Mouse (Mus musculus) gastrocnemius, adult 2 months (tissue): ENCODE results near the gene Mapk1ip1. TPM values are rescaled to one million over a fixed set of nuclear protein-coding genes. Genes with fewer than 3 reads are reported as not detected.

ENCODE experiments used
- DNase-seq: peaks from one replicate; pipeline ENCODE4 v3.0.0; 2022
- H3K27ac ChIP-seq: fragments of 200-600 bp; 2 replicates; pipeline ENCODE4 v1.8.1; 2022; ENCODE audit warnings: mild to moderate bottlenecking
- H3K4me3 ChIP-seq: fragments of 200-600 bp; 2 replicates; pipeline ENCODE4 v1.8.1; 2022; ENCODE audit warnings: mild to moderate bottlenecking, moderate library complexity
- CTCF ChIP-seq: fragments of 200-600 bp; IDR thresholded peaks from 2 replicates; pipeline ENCODE4 v1.8.1; 2022; ENCODE audit warnings: antibody characterized with exemption, mild to moderate bottlenecking, moderate library complexity
- intact Hi-C: fragments of 180-260 bp; cut with DNase I; formaldehyde crosslinking; loops from one replicate; pipeline ENCODE4 v1.15.1; 2025
- long read RNA-seq, 2 experiments: library from polyadenylated mRNA; stranded (forward); transcript quantifications; one replicate each; pipeline ENCODE4 v2.0.0; 2021
- total RNA-seq, 2 experiments: library from RNA; stranded (reverse); gene quantifications; 2 replicates each; pipeline ENCODE4 v1.2.3; 2021

Mapk1ip1 gene
- 10 to 100 TPM; 29.6 to 31.8 TPM for total RNA-seq
- long read RNA-seq, experiment 1, transcript Mapk1ip1-201 (2 exons, 1,502 nt) = major isoform, 30 of 36 reads
- long read RNA-seq, experiment 1, partial matches to known transcripts = 0 of 36 reads
- long read RNA-seq, experiment 1, other reads (novel, unspliced or antisense) = 4 of 36 reads
- long read RNA-seq, experiment 2, transcript Mapk1ip1-202 (2 exons, 1,350 nt) = minor isoform, 6 of 46 reads
- long read RNA-seq, experiment 2, transcript Mapk1ip1-201 (2 exons, 1,502 nt) = major isoform, 29 of 46 reads
- long read RNA-seq, experiment 2, partial matches to known transcripts = 0 of 46 reads
- long read RNA-seq, experiment 2, other reads (novel, unspliced or antisense) = 9 of 46 reads

- intact Hi-C loops = loop anchor here (2.0 kb wide), 1 partner anchor 63 kb away; the partner anchor contains the start of gene Bnip3
- H3K4me3 ChIP-seq = peak within 1 kb of the TSS; percentile 96
- peak within 1 kb of the TSS; percentile 100 for H3K27ac ChIP-seq
- peak; percentile 99 for DNase-seq
- TF ChIP-seq CTCF = peak; percentile 82
These were observed at the start of gene Mapk1ip1, which contains the start of gene Ppp2r2d for GRCm38 (mm10) chr7:138845544-138846391. Gene Mapk1ip1, minus strand, starts transcription at chr7:138846273. Gene Ppp2r2d, plus strand, starts transcription at chr7:138846079.

DNA sequence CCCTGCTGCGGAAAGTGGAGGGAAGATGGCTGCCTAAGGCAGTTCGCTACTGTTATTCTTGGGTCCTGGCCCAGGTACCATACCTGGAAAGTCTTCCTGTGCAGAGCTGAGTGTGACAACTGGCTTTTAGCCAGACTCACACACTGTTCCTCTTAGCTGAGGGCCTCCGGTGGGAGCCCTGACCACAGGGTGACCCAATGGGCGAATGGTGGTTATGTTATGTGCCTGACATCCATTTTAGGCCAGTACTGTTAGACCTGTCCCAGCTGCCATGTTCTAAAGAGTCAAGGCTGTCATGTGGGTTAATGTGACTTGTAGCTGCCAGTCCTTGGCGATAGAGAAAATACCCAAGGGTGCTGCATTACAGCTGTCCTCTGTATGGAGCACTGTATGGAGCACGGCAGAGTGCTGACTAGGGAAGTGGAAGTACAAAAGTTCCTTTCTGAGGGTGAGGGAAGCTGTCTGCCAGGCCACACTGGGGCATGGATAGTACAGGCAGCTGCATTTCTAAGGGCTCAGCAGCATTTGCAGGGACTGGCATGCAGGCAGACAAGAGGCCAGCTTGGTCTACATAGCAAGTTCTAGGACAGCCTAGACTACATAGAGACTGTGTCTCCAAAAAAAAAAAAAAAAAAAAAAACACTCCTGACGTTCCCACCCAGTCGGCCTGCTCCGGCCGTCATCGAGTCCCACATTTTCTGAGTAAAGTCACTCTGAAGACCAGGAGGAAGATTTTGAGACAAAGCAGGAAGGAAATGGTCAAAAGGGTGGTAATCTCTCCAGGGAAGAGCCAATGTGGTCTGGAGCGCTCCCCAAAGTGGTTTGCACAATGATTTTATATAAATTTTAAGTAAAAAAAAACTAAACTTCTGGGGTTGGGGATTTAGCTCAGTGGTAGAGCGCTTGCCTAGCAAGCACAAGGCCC is 39.6 kb upstream of the Mapk1ip1 start:
- Histone ChIP-seq H3K4me3 (no peak overlapping the region), H3K27ac (no peak overlapping the region)
- intact Hi-C loops = no loop called here
- no peak for DNase-seq
- TF ChIP-seq CTCF = no peak

DNA sequence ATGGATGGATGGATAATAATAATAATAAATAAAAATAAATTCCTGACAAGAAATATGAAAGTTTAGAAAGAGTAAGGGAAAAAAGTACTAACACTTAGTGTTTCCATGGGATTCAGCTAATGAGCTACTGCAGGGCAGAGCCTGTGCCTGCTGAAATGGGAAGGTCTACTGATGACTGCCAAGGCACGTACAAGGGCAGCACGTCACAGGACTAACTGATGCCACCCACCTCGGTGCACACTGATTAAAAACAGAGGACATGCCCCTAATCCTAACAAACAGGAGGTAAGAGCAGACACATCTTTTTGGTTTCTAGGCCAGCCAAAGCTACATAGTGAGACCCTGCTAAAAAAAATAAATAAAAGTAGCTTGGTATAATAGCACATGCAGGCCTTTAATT is 37.7 kb upstream of the Mapk1ip1 start:
- no peak for TF ChIP-seq CTCF
- intact Hi-C loops = no loop called here
- no peak for DNase-seq
- H3K27ac ChIP-seq = no peak overlapping the region
- H3K4me3 ChIP-seq = no peak overlapping the region

DNA sequence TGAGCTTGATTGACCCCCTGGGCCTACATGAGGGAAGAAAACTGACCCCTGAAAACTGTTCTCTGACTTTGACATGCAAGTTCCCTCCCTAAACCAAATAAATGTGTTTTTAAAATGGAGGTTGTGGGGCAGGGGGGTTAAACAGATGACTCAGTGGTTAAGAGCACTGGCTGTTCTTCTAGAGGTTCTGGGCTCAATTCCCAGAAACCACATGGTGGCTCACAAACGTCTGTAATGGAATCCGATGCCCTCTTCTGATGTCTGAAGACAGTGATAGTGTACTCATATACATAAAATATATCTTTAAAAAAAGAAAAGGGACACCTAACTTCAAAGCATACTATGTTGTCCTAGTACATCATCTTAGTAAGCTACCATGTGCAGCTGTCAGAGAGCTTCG is 29.0 kb upstream of the Mapk1ip1 start:
- no peak for DNase-seq
- intact Hi-C loops = no loop called here
- TF ChIP-seq CTCF = no peak
- Histone ChIP-seq H3K27ac (peak overlapping the region; percentile 75), H3K4me3 (no peak overlapping the region)

GRCm38 (mm10) chr7:138872956-138873355 is 26.9 kb upstream of the Mapk1ip1 start:
- Histone ChIP-seq H3K27ac (0 out of 2 replicates have a peak overlapping the region, but pooled peaks have one; percentile 5), H3K4me3 (no peak overlapping the region)
- no peak for TF ChIP-seq CTCF
- no peak for DNase-seq
- intact Hi-C loops = no loop called here

DNA sequence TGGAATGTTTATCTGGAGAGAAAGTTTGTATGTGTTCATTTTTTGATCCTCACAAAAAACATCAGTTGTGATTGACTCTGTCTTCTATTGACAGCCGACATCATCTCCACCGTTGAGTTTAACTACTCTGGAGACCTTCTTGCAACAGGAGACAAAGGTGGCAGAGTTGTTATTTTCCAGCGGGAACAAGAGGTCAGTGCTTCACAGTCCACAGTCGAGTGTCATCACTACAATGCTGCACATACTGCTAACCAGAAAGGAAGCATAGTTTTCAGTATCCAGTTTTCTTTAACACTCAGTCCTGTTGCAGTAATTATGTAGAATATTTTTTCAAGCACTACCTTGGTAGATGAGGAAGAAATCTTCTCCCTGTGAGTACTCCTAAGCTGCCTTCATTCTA is 22.2 kb upstream of the Mapk1ip1 start:
- no peak overlapping the region for H3K27ac ChIP-seq
- H3K4me3 ChIP-seq = no peak overlapping the region
- intact Hi-C loops = loop anchor here (5.0 kb wide), 1 partner anchor 39 kb away; the partner anchor contains the start of gene Bnip3
- no peak for TF ChIP-seq CTCF
- DNase-seq = no peak

DNA sequence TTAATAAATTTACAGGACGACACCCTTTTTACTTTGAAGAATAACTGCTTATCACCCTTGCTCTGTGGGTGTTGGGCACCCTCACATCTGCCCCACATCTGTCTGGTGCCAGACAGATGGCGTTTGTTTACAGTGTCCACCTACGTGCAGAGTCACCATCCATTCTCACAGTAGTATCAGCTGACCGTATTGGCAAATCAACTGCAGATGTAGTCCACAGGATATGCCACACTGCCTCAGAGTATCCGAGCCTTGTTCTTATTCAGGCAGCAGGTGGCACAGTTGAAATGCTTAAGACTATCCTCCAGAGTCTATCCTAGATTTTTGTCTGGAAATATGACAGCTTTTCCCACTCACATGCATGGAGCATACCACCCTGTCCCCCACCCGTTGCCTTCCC is 21.2 kb upstream of the Mapk1ip1 start:
- Histone ChIP-seq H3K27ac (peak overlapping the region; percentile 69), H3K4me3 (no peak overlapping the region)
- peak; percentile 27; the same call in 1 of the 2 replicates for TF ChIP-seq CTCF
- intact Hi-C loops = loop anchor here (5.0 kb wide), 1 partner anchor 40 kb away; the partner anchor contains the start of gene Bnip3
- no peak for DNase-seq

DNA sequence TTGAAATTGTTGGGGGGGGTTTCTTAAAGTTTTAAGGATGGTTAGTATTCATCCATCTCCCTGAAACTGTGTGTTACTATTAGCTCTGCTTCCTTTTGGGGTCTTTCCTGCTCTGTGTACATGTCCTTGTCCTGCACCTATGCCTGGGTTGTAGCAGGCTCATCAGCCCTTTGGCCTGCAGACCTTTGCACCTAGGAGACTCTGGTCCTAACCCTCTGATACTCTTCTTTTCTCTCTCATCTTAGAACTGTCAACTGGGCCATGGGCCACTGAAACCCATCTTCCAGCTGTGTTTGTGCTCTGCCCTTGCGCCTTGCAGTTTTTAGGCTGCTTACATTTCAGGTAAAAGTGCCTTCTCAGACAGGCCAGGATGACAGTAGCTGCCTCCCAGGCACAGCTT is 18.7 kb upstream of the Mapk1ip1 start:
- TF ChIP-seq CTCF = no peak
- no peak for DNase-seq
- Histone ChIP-seq H3K27ac (peak overlapping the region; percentile 69; the same call in 1 of the 2 replicates), H3K4me3 (no peak overlapping the region)
- intact Hi-C loops = loop anchor here (5.0 kb wide), 1 partner anchor 43 kb away; the partner anchor contains the start of gene Bnip3

GRCm38 (mm10) chr7:138863950-138864572 is 18.0 kb upstream of the Mapk1ip1 start:
- DNase-seq = peak; percentile 63
- intact Hi-C loops = no loop called here
- Histone ChIP-seq H3K27ac (peak overlapping the region; percentile 69), H3K4me3 (no peak overlapping the region)
- TF ChIP-seq CTCF = no peak

DNA sequence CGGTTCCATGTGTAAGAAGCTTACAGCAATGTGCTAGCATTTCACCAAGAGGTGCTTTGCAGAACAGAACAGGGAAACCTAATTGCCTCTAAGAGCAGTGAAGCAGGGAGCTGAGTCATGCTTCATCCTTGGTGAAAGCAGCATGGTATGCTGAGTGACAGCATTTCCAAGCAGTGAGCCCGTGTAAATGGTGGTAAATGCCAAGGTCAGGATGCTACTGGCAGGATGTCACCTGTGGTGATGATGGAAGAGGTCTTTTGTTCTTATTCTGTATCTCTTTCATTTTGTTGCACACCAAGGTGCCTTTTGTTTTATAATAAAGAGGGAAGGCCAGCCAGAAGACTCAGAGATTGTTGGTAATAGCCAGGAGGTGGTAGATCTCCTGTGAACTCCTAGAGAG is 10.6 kb upstream of the Mapk1ip1 start:
- H3K27ac ChIP-seq = peak overlapping the region; percentile 56; the same call in 1 of the 2 replicates
- DNase-seq = no peak
- TF ChIP-seq CTCF = no peak
- no peak overlapping the region for H3K4me3 ChIP-seq
- intact Hi-C loops = no loop called here

GRCm38 (mm10) chr7:138854201-138854600 is 8.1 kb upstream of the Mapk1ip1 start:
- no peak for DNase-seq
- TF ChIP-seq CTCF = no peak
- intact Hi-C loops = no loop called here
- H3K4me3 ChIP-seq = no peak overlapping the region
- H3K27ac ChIP-seq = no peak overlapping the region
